24 mouse cellular contexts compared by ENCODE assay signal in the genomic region with DNA sequence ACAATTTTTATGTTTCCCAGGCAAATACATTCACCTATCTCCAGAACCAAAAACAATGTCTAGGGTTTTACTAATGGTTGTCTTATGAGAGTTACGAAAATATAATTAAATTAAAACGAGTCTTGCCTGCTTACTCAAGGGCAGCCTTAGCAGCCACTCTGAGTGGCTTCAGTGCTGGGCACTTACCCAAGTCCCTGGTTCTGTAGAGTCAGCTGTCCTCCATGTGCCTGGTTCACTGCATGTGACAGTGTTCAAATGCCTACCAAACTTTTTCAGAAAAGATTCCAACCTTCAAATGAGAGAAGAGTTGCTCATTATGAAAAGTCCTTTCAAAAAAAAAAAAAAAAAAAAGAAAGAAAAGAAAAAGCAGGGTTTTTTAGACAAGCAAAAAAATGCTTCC. TPM values are rescaled to one million over a fixed set of nuclear protein-coding genes. Genes with fewer than 3 reads are reported as not detected.
DNase-seq lines count a peak whose midpoint lies in the region; ATAC-seq lines count a peak whose summit lies in the region.
"Had no signal": no experiment of that assay in that cellular context is flagged by ENCODE, and none has a peak within 500 bp of the region (broad histone marks: within the 10 kb centered on the region; RNA-seq: fewer than 3 reads in every experiment).

No protein-coding gene starts in this region.

- DNase-seq in adrenal gland, postnatal 10 days: peak; percentile 3
- no peak for DNase-seq in adrenal gland, adult 2 months
- peak; percentile 16 for DNase-seq in kidney, adult 18-20 months
- DNase-seq in midbrain, embryonic 11.5 days (ENCODE audit: low spot score, missing footprints): peak; percentile 33
- DNase-seq in layer of hippocampus, postnatal 14 days (ENCODE audit: low spot score in 2 of 2): no peak
- DNase-seq: adrenal gland, postnatal 36 days; B cell, adult 2 months; cerebellum, adult 8-10 months; cerebellum, postnatal 36 days; heart, adult 18-20 months; heart, postnatal 10 days; heart, postnatal 4 days had no signal

- H3K4me1 ChIP-seq in kidney, embryonic 14.5 days (ENCODE audit: control insufficient read depth, insufficient read depth, low read length): 0 out of 2 replicates have a peak, but pooled peaks cover 4% of the 10 kb centered on the region
- H3K4me1 ChIP-seq in midbrain, embryonic 11.5 days (ENCODE audit: control insufficient read depth, insufficient read depth, low read length): no peaks in the 10 kb centered on the region
- H3K4me1 ChIP-seq in midbrain, embryonic 15.5 days: no peaks in the 10 kb centered on the region
- H3K4me1 ChIP-seq: embryonic facial prominence, embryonic 10.5 days; heart, embryonic 10.5 days; hindbrain, embryonic 12.5 days had no signal

- H3K4me2 ChIP-seq in kidney, embryonic 14.5 days (replicated peaks; ENCODE audit: low read depth, low read length): no peak overlapping the region
- H3K4me2 ChIP-seq in midbrain, embryonic 11.5 days: no peak overlapping the region
- H3K4me2 ChIP-seq in midbrain, embryonic 15.5 days: no peak overlapping the region
- H3K4me2 ChIP-seq: hindbrain, embryonic 12.5 days had no signal

- no peaks in the 10 kb centered on the region for H3K27me3 ChIP-seq in kidney, embryonic 14.5 days (ENCODE audit: control insufficient read depth, insufficient read depth, low read length)
- H3K27me3 ChIP-seq in midbrain, embryonic 11.5 days (ENCODE audit: control insufficient read depth, insufficient read depth, low read length): no peaks in the 10 kb centered on the region
- no peaks in the 10 kb centered on the region for H3K27me3 ChIP-seq in midbrain, embryonic 15.5 days (replicated peaks)
- H3K27me3 ChIP-seq: hindbrain, embryonic 12.5 days had no signal

- no peak overlapping the region for H3K9ac ChIP-seq in kidney, embryonic 14.5 days (ENCODE audit: low read depth, low read length)
- no peak overlapping the region for H3K9ac ChIP-seq in midbrain, embryonic 11.5 days (ENCODE audit: low read length)
- H3K9ac ChIP-seq in midbrain, embryonic 15.5 days: no peak overlapping the region
- H3K9ac ChIP-seq: hindbrain, embryonic 12.5 days had no signal

- no peaks in the 10 kb centered on the region for H3K9me3 ChIP-seq in kidney, embryonic 14.5 days (ENCODE audit: control insufficient read depth, low read length)
- no peaks in the 10 kb centered on the region for H3K9me3 ChIP-seq in midbrain, embryonic 11.5 days (ENCODE audit: control insufficient read depth, low read length)
- H3K9me3 ChIP-seq in midbrain, embryonic 15.5 days: no peaks in the 10 kb centered on the region
- H3K9me3 ChIP-seq: embryonic facial prominence, embryonic 10.5 days; G1E; heart, embryonic 10.5 days; hindbrain, embryonic 12.5 days had no signal

- H3K4me3 ChIP-seq in kidney, embryonic 14.5 days (ENCODE audit: low read length): no peak overlapping the region
- no peak overlapping the region for H3K4me3 ChIP-seq in midbrain, embryonic 11.5 days (ENCODE audit: low read depth, low read length)
- no peak overlapping the region for H3K4me3 ChIP-seq in midbrain, embryonic 15.5 days
- H3K4me3 ChIP-seq: embryonic facial prominence, embryonic 10.5 days; heart, embryonic 10.5 days; hindbrain, embryonic 12.5 days had no signal

- 81% methylated on average over 2 of the region's 2 CpGs for WGBS in kidney, embryonic 14.5 days
- WGBS in midbrain, embryonic 11.5 days: 85% methylated on average over 2 of the region's 2 CpGs
- WGBS in midbrain, embryonic 15.5 days: 84% methylated on average over 2 of the region's 2 CpGs

- H3K27ac ChIP-seq in kidney, embryonic 14.5 days (ENCODE audit: low read depth, low read length): no peak overlapping the region
- no peak overlapping the region for H3K27ac ChIP-seq in midbrain, embryonic 11.5 days (ENCODE audit: low read depth, low read length)
- H3K27ac ChIP-seq in midbrain, embryonic 15.5 days: no peak overlapping the region
- H3K27ac ChIP-seq: embryonic facial prominence, embryonic 10.5 days; heart, embryonic 10.5 days; hindbrain, embryonic 12.5 days had no signal

- no peaks in the 10 kb centered on the region for H3K36me3 ChIP-seq in kidney, embryonic 14.5 days (ENCODE audit: control insufficient read depth, insufficient read depth, low read length)
- H3K36me3 ChIP-seq in midbrain, embryonic 11.5 days (ENCODE audit: control insufficient read depth, insufficient read depth, low read length): no peaks in the 10 kb centered on the region
- no peaks in the 10 kb centered on the region for H3K36me3 ChIP-seq in midbrain, embryonic 15.5 days (replicated peaks)
- H3K36me3 ChIP-seq: embryonic facial prominence, embryonic 10.5 days; G1E; heart, embryonic 10.5 days; hindbrain, embryonic 12.5 days had no signal

- no peak for ATAC-seq in kidney, embryonic 14.5 days (ENCODE audit: low FRiP score, low TSS enrichment)
- ATAC-seq in midbrain, embryonic 11.5 days (ENCODE audit: low FRiP score): no peak
- ATAC-seq in midbrain, embryonic 15.5 days (replicated peaks): no peak
- ATAC-seq: CD4-positive, CD25-positive, alpha-beta regulatory T cell, adult 4 months; forebrain, embryonic 14.5 days; hindbrain, embryonic 16.5 days had no signal

RNA-seq across cellular contexts. Expression of a gene that starts 15.1 kb away (rescaled TPM):
- not detected for total RNA-seq in adrenal gland, postnatal 10 days (2021)
- not detected for total RNA-seq in adrenal gland, adult 2 months (2021)
- polyA plus RNA-seq in adrenal gland, adult 2 months (2012; rRNA removed): not detected in 2 replicates
- polyA plus RNA-seq in kidney, embryonic 14.5 days (2014; fragmentation: Nextera tagmentation; extraction: Ambion mirVana): 0.39 and 0.57 TPM in 2 replicates
- polyA plus RNA-seq in midbrain, embryonic 11.5 days (2014; fragmentation: Nextera tagmentation; extraction: Ambion mirVana): 0.11 and 0.41 TPM in 2 replicates
- polyA plus RNA-seq in midbrain, embryonic 15.5 days (2015; fragmentation: Nextera tagmentation; extraction: Ambion mirVana): 0.32 and 0.37 TPM in 2 replicates
- under 1 TPM; 0.32 to 0.88 TPM for total RNA-seq in layer of hippocampus, postnatal 14 days (2021)
- total RNA-seq: adrenal gland, adult 18-20 months; adrenal gland, postnatal 36 days; G1E; gastrocnemius, adult 8-10 months; gastrocnemius, postnatal 4 days; heart, adult 18-20 months; heart, postnatal 10 days; heart, postnatal 4 days had no signal
- polyA plus RNA-seq: CD4-positive, CD25-positive, alpha-beta regulatory T cell, adult 4 months; G1E; heart, embryonic 10.5 days had no signal

Comparison
In these comparisons a context has a peak if more than half of its experiments do, and no peak if none do; other contexts are left out.
1. DNase-seq: peak in adrenal gland, postnatal 10 days (single experiment), kidney, adult 18-20 months (single experiment) and midbrain, embryonic 11.5 days (single experiment); none in adrenal gland, adult 2 months (single experiment) and layer of hippocampus, postnatal 14 days (0 of 2).